Mouse (Mus musculus) ES-Bruce4 (cell line): ENCODE data around the gene Tbck. TPM values are rescaled to one million over a fixed set of nuclear protein-coding genes. Genes with fewer than 3 reads are reported as not detected.
A peak's percentile ranks its signal among the peaks of the same experiment; 100 is the strongest.

Source experiments
- H3K27ac ChIP-seq: 2 replicates; pipeline ENCODE4 v1.5.1; 2012; ENCODE audit warnings: low read length, inconsistent platforms; ENCODE audit not compliant: insufficient read depth
- H3K27me3 ChIP-seq: 2 replicates; pipeline ENCODE4 v1.6.1; 2012; ENCODE audit warnings: mild to moderate bottlenecking, low read length, inconsistent platforms; ENCODE audit not compliant: control insufficient read depth, poor library complexity, insufficient read depth, severe bottlenecking
- H3K36me3 ChIP-seq: 2 replicates; pipeline ENCODE4 v1.6.1; 2012; ENCODE audit warnings: inconsistent platforms, mild to moderate bottlenecking, low read length, moderate library complexity; ENCODE audit not compliant: control insufficient read depth, poor library complexity, insufficient read depth, severe bottlenecking
- H3K4me1 ChIP-seq: one replicate; pipeline ENCODE4 v1.8.1; 2011; ENCODE audit warnings: low read length; ENCODE audit not compliant: control insufficient read depth, insufficient read depth
- H3K4me3 ChIP-seq: 2 replicates; pipeline ENCODE4 v1.5.1; 2011; ENCODE audit warnings: low read depth, mild to moderate bottlenecking, low read length
- H3K9ac ChIP-seq: 2 replicates; pipeline ENCODE4 v1.6.1; 2012; ENCODE audit warnings: low read depth, mild to moderate bottlenecking, inconsistent platforms; ENCODE audit not compliant: poor library complexity, severe bottlenecking
- H3K9me3 ChIP-seq: replicated peaks from 2 replicates; pipeline ENCODE4 v1.6.1; 2012; ENCODE audit warnings: mild to moderate bottlenecking, low read length, inconsistent platforms; ENCODE audit not compliant: control insufficient read depth, poor library complexity, insufficient read depth, severe bottlenecking
- CTCF ChIP-seq: IDR thresholded peaks from one replicate; pipeline ENCODE4 v1.8.1; 2011; ENCODE audit warnings: low read depth, low read length
- EP300 ChIP-seq: IDR thresholded peaks from 2 replicates; pipeline ENCODE4 v1.6.1; 2011; ENCODE audit warnings: low read depth, low read length; ENCODE audit not compliant: insufficient read depth
- POLR2A ChIP-seq: IDR thresholded peaks from one replicate; pipeline ENCODE4 v1.8.1; 2011; ENCODE audit warnings: low read length; ENCODE audit not compliant: insufficient read depth
- polyA plus RNA-seq: library from polyadenylated mRNA; stranded (reverse); fragments of >200 nt; gene quantifications from 2 replicates; pipeline ENCODE4 v1.2.4, GENCODE M21; 2011; ENCODE audit warnings: low read depth; ENCODE audit not compliant: missing spikeins, insufficient read depth, insufficient read length

The Tbck gene
- polyA plus RNA-seq, 1 experiment, result 11.5 TPM

- Histone ChIP-seq H3K27ac (no peak overlapping the region), H3K9ac (no peak overlapping the region), H3K4me3 (no peak overlapping the region), H3K9me3 (no peaks in the 10 kb centered on the region), H3K27me3 (no peaks in the 10 kb centered on the region), H3K36me3 (no peaks in the 10 kb centered on the region), H3K4me1 (no peaks in the 10 kb centered on the region)
- TF ChIP-seq POLR2A (no peak), EP300 (no peak), CTCF (no peak)
Measured at GRCm38 (mm10) chr3:132651776-132652175, 32.2 kb upstream of the Tbck start.

DNA sequence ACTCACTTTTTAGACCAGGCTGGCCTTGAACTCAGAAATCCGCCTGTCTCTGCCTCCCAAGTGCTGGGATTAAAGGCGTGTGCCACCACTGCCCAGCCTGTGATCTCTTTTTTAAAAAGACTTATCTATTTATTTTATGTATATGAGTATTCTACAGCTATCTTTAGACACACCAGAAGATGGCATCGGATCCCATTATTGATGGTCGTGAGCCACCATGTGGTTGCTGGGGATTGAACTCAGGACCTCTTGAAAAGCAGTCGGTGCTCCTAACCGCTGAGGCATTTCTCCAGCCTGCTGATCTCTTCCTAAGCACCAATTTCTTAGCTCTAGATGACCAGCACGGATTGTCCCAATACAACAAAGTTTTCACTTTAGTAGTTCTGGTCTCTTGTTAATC lies 30.0 kb upstream of the Tbck start:
- Histone ChIP-seq H3K9ac (no peak overlapping the region), H3K36me3 (peaks cover 2% of the 10 kb centered on the region; the same call in 1 of the 2 replicates), H3K4me1 (no peaks in the 10 kb centered on the region), H3K4me3 (no peak overlapping the region), H3K27me3 (no peaks in the 10 kb centered on the region), H3K27ac (no peak overlapping the region), H3K9me3 (no peaks in the 10 kb centered on the region)
- TF ChIP-seq POLR2A (no peak), CTCF (no peak), EP300 (no peak)

- Histone ChIP-seq H3K27ac (no peak overlapping the region), H3K9me3 (no peaks in the 10 kb centered on the region)
Measured at GRCm38 (mm10) chr3:132655955-132656354, 28.0 kb upstream of the Tbck start.

DNA sequence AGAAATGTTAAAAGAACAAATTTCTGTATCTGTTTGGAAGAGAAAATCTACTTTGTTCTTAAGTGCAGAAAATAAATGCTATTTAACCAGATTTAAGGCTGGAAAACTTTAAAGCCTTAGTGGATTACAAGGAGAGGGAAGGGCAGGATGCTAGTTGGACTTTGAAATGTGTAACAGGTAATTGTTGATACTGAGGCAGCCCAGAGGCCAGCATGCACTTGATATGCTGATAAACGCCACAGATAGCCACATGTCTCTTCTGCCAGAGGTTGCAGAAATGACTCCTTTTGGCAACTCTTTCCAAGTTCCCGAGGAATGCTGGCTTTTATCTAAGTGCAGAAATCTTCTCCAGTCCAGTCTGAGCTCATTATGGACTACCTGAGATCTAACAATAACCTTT lies 6.5 kb upstream of the Tbck start:
- TF ChIP-seq POLR2A (no peak), CTCF (no peak), EP300 (no peak)
- Histone ChIP-seq H3K9ac (no peak overlapping the region), H3K27me3 (no peaks in the 10 kb centered on the region), H3K36me3 (peaks cover 10% of the 10 kb centered on the region), H3K4me3 (no peak overlapping the region), H3K9me3 (no peaks in the 10 kb centered on the region), H3K27ac (no peak overlapping the region), H3K4me1 (no peaks in the 10 kb centered on the region)

More at GRCm38 (mm10) chr3:132655955-132656354, 28.0 kb upstream of the Tbck start:
- Histone ChIP-seq H3K4me3 (no peak overlapping the region), H3K4me1 (no peaks in the 10 kb centered on the region), H3K36me3 (peaks cover 11% of the 10 kb centered on the region), H3K9ac (no peak overlapping the region), H3K27me3 (no peaks in the 10 kb centered on the region)
- TF ChIP-seq EP300 (no peak), POLR2A (no peak), CTCF (no peak)

DNA sequence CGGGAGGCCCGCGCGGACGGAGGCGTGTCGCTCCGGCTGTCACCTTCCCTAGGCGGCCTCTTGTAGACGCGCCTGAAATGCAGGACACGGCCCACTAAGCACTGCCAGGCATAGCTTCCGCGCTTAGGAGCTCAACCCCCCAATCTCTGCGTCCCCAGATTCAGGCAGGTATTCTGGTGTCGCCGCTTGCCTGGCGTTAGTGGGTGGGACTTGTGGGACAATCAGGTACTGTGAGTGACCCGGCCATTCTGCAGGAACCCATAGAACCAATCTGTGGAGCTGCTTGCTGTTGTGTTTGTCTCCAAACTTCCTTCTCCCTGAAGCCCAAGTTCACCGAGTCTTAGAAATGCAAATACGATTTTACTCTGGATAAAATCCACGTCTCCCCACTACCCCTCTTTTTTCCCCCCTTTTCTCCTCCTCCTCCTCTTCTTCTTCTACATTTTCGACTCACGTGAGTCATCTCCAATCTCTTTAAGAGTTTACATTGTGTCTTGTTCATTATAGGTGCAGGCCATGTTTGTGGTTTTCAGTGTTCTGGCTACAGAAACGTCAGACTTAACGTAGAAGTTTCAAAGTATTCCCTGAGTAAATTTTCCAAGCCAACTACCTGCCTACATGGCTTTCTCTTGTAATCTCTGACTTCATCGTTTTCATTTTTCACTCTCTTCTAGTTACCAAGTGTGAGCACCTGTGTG lies 436 bp downstream of the Tbck start, which contains the start of gene Aimp1:
Aimp1 (minus strand) TSS at position 140 of the 698 bp plus-strand sequence.
- Histone ChIP-seq H3K9me3 (no peaks in the 10 kb centered on the region), H3K9ac (peak within 1 kb of the TSS; percentile 79), H3K36me3 (no peaks in the 10 kb centered on the region), H3K4me3 (peak within 1 kb of the TSS; percentile 99), H3K27ac (peak within 1 kb of the TSS; percentile 62), H3K27me3 (no peaks in the 10 kb centered on the region), H3K4me1 (no peaks in the 10 kb centered on the region)
- TF ChIP-seq EP300, result no peak

DNA sequence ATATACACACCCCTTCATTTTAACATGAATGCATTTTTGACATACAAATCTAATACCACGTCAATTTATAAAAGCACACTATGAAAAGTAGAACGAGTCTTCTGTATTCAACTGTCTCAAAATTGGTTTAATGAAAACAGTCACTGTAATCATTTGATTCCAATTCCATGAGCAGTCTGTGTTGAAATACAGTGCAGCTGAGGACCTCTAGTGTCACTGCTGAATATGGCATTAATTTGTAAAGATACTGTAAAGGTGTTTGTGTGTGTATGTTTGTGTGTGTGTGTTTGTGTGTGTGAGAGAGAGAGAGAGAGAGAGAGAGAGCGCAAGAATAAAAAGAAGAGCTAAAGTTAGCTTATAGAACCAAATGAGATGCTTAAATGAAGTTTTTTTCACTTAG lies 17.4 kb downstream of the Tbck start:
- no peak overlapping the region for H3K4me3 ChIP-seq
- H3K27ac ChIP-seq, result no peak overlapping the region
- H3K27me3 ChIP-seq, result no peaks in the 10 kb centered on the region
- H3K9me3 ChIP-seq, result no peaks in the 10 kb centered on the region
- TF ChIP-seq CTCF, result no peak
- no peak for TF ChIP-seq EP300
- no peak for TF ChIP-seq POLR2A
- no peaks in the 10 kb centered on the region for H3K4me1 ChIP-seq
- H3K36me3 ChIP-seq, result no peaks in the 10 kb centered on the region
- no peak overlapping the region for H3K9ac ChIP-seq
